Comparison of ENCODE assay signal across 20 mouse cellular contexts in genomic region chr17:84603709-84604420, GRCm38 (mm10). TPM values are rescaled to one million over a fixed set of nuclear protein-coding genes. Genes with fewer than 3 reads are reported as not detected.
DNase-seq lines count a peak whose midpoint lies in the region; ATAC-seq and TF ChIP-seq lines count a peak whose summit lies in the region.
"Had no signal": no experiment of that assay in that cellular context is flagged by ENCODE, and none has a peak within 500 bp of the region (broad histone marks: within the 10 kb centered on the region; RNA-seq: fewer than 3 reads in every experiment).

No protein-coding gene starts in this region.

- WGBS in kidney, adult 2 months: 84% methylated on average over 10 of the region's 10 CpGs
- WGBS in lung, postnatal 0 days: 82% methylated on average over 10 of the region's 10 CpGs
- 75% methylated on average over 10 of the region's 10 CpGs for WGBS in intestine, postnatal 0 days
- WGBS in stomach, embryonic 16.5 days: 89% methylated on average over 10 of the region's 10 CpGs

- H3K27ac ChIP-seq in kidney, adult 2 months (ENCODE audit: insufficient read depth, low read depth, low read length): peak overlapping the region; percentile 70; the same call in 1 of the 2 replicates
- H3K27ac ChIP-seq in lung, postnatal 0 days (ENCODE audit: low read length): peak overlapping the region; percentile 75
- peak overlapping the region; percentile 4 for H3K27ac ChIP-seq in intestine, postnatal 0 days (ENCODE audit: low read depth, low read length)
- peak overlapping the region; percentile 47; the same call in 1 of the 2 replicates for H3K27ac ChIP-seq in stomach, embryonic 16.5 days (ENCODE audit: low read length)
- H3K27ac ChIP-seq: embryonic facial prominence, embryonic 13.5 days; hindbrain, embryonic 13.5 days; limb, embryonic 12.5 days; liver, embryonic 14.5 days; macrophage; midbrain, embryonic 10.5 days had no signal

- no peaks in the 10 kb centered on the region for H3K27me3 ChIP-seq in kidney, adult 2 months (replicated peaks; ENCODE audit: control insufficient read depth, insufficient read depth, low read length)
- no peaks in the 10 kb centered on the region for H3K27me3 ChIP-seq in lung, postnatal 0 days (replicated peaks; ENCODE audit: insufficient read depth, low read length)
- no peaks in the 10 kb centered on the region for H3K27me3 ChIP-seq in intestine, postnatal 0 days (replicated peaks; ENCODE audit: control insufficient read depth, insufficient read depth, low read length)
- H3K27me3 ChIP-seq in stomach, embryonic 16.5 days (ENCODE audit: control insufficient read depth, insufficient read depth, low read length): no peaks in the 10 kb centered on the region
- H3K27me3 ChIP-seq: embryonic facial prominence, embryonic 13.5 days; hindbrain, embryonic 13.5 days; limb, embryonic 12.5 days had no signal

- H3K4me3 ChIP-seq in kidney, adult 2 months (ENCODE audit: insufficient read depth, low read depth, low read length): no peak overlapping the region
- no peak overlapping the region for H3K4me3 ChIP-seq in lung, postnatal 0 days (ENCODE audit: low read depth, low read length)
- H3K4me3 ChIP-seq in intestine, postnatal 0 days (ENCODE audit: low read depth, low read length): no peak overlapping the region
- no peak overlapping the region for H3K4me3 ChIP-seq in stomach, embryonic 16.5 days (replicated peaks; ENCODE audit: low read length)
- H3K4me3 ChIP-seq: embryonic facial prominence, embryonic 13.5 days; hindbrain, embryonic 13.5 days; limb, embryonic 12.5 days; midbrain, embryonic 10.5 days had no signal

- no peak overlapping the region for H3K9ac ChIP-seq in lung, postnatal 0 days (replicated peaks; ENCODE audit: low read depth)
- no peak overlapping the region for H3K9ac ChIP-seq in intestine, postnatal 0 days (ENCODE audit: low read depth, low read length)
- H3K9ac ChIP-seq in stomach, embryonic 16.5 days (ENCODE audit: low read length): no peak overlapping the region
- H3K9ac ChIP-seq: embryonic facial prominence, embryonic 13.5 days; hindbrain, embryonic 13.5 days; limb, embryonic 12.5 days; liver, embryonic 14.5 days had no signal

- peaks cover 18% of the 10 kb centered on the region for H3K4me1 ChIP-seq in kidney, adult 2 months (ENCODE audit: control insufficient read depth, insufficient read depth, low read length)
- H3K4me1 ChIP-seq in lung, postnatal 0 days (ENCODE audit: insufficient read depth, low read depth, low read length): peaks cover 9% of the 10 kb centered on the region; the same call in 1 of the 2 replicates
- H3K4me1 ChIP-seq in intestine, postnatal 0 days (replicated peaks; ENCODE audit: control insufficient read depth, insufficient read depth, low read length): no peaks in the 10 kb centered on the region
- peaks cover 4% of the 10 kb centered on the region; the same call in 1 of the 2 replicates for H3K4me1 ChIP-seq in stomach, embryonic 16.5 days (ENCODE audit: control insufficient read depth, insufficient read depth, low read length)
- H3K4me1 ChIP-seq: hindbrain, embryonic 13.5 days had no signal

- no peaks in the 10 kb centered on the region for H3K9me3 ChIP-seq in lung, postnatal 0 days (ENCODE audit: low read length)
- no peaks in the 10 kb centered on the region for H3K9me3 ChIP-seq in intestine, postnatal 0 days (ENCODE audit: control insufficient read depth)
- H3K9me3 ChIP-seq in stomach, embryonic 16.5 days (replicated peaks; ENCODE audit: control insufficient read depth, low read length): no peaks in the 10 kb centered on the region
- H3K9me3 ChIP-seq: embryonic facial prominence, embryonic 13.5 days; hindbrain, embryonic 13.5 days; limb, embryonic 12.5 days; midbrain, embryonic 10.5 days had no signal

- no peaks in the 10 kb centered on the region for H3K36me3 ChIP-seq in kidney, adult 2 months (ENCODE audit: control insufficient read depth, insufficient read depth, low read length)
- peaks cover 7% of the 10 kb centered on the region; the same call in 1 of the 2 replicates for H3K36me3 ChIP-seq in lung, postnatal 0 days (ENCODE audit: insufficient read depth, low read length)
- no peaks in the 10 kb centered on the region for H3K36me3 ChIP-seq in intestine, postnatal 0 days (ENCODE audit: control insufficient read depth, insufficient read depth)
- 0 out of 2 replicates have a peak, but pooled peaks cover 3% of the 10 kb centered on the region for H3K36me3 ChIP-seq in stomach, embryonic 16.5 days (ENCODE audit: control insufficient read depth, insufficient read depth, low read length)
- H3K36me3 ChIP-seq: hindbrain, embryonic 13.5 days; midbrain, embryonic 10.5 days had no signal

- no peak for TF ChIP-seq EP300 in lung, postnatal 0 days (IDR thresholded peaks at IDR 0.05)

- no peak overlapping the region for H3K4me2 ChIP-seq in lung, postnatal 0 days (replicated peaks; ENCODE audit: low read depth, low read length)
- no peak overlapping the region; the same call in 1 of the 2 replicates for H3K4me2 ChIP-seq in intestine, postnatal 0 days (replicated peaks; ENCODE audit: low read depth)
- H3K4me2 ChIP-seq in stomach, embryonic 16.5 days (ENCODE audit: low read depth, low read length): no peak overlapping the region
- H3K4me2 ChIP-seq: embryonic facial prominence, embryonic 13.5 days; heart, embryonic 11.5 days; hindbrain, embryonic 13.5 days; limb, embryonic 12.5 days had no signal

- TF ChIP-seq POLR2A in kidney, adult 2 months (IDR thresholded peaks at IDR 0.05; ENCODE audit: low read depth, low read length): no peak

- no peak for DNase-seq in kidney, adult 2 months
- DNase-seq in kidney, postnatal 14 days: no peak
- DNase-seq in lung, postnatal 0 days (ENCODE audit: low spot score): no peak
- no peak for DNase-seq in lung, postnatal 36 days
- DNase-seq in urinary bladder, postnatal 10 days (ENCODE audit: low spot score): no peak
- no peak for DNase-seq in left cerebral cortex, adult 18-20 months (ENCODE audit: low spot score in 2 of 2)
- DNase-seq: adrenal gland, adult 2 months; cerebellum, adult 9-11 months; gastrocnemius, postnatal 10 days; right cerebral cortex, adult 18-20 months; thymus, adult 18-20 months had no signal

- no peak for ATAC-seq in lung, postnatal 0 days
- ATAC-seq in intestine, postnatal 0 days: peak; percentile 54
- no peak for ATAC-seq in stomach, embryonic 16.5 days (ENCODE audit: insufficient read depth, low FRiP score)

- TF ChIP-seq CTCF in kidney, adult 2 months (conservative IDR thresholded peaks at IDR 0.05; ENCODE audit: insufficient read depth, insufficient read length, low read depth, low read length): no peak
- TF ChIP-seq CTCF in lung, postnatal 0 days (IDR thresholded peaks at IDR 0.05): no peak
- TF ChIP-seq CTCF in intestine, postnatal 0 days (IDR thresholded peaks at IDR 0.05; ENCODE audit: low read depth): peak; percentile 35

RNA-seq across cellular contexts. Expression of gene Dync2li1, which starts 22.4 kb away (rescaled TPM):
- polyA plus RNA-seq in kidney, adult 2 months (2012; rRNA removed): 13.0 and 19.1 TPM in 2 replicates
- 29.0 and 33.8 TPM in 2 replicates for polyA plus RNA-seq in lung, postnatal 0 days (2015; fragmentation: Nextera tagmentation; extraction: Ambion mirVana)
- polyA plus RNA-seq in intestine, postnatal 0 days (2015; fragmentation: Nextera tagmentation; extraction: Ambion mirVana): 10.1 and 11.4 TPM in 2 replicates
- polyA plus RNA-seq in stomach, embryonic 16.5 days (2015; fragmentation: Nextera tagmentation; extraction: Ambion mirVana): 27.8 and 32.9 TPM in 2 replicates
- total RNA-seq in left cerebral cortex, adult 18-20 months (2021): 10 to 100 TPM; 21.0 to 23.1 TPM

Comparison
In these comparisons a context has a peak if more than half of its experiments do, and no peak if none do; other contexts are left out.
1. H3K27ac ChIP-seq: peak in every context shown above with its lines; median percentile 75 in lung, postnatal 0 days; 70 in kidney, adult 2 months; 47 in stomach, embryonic 16.5 days; 4 in intestine, postnatal 0 days.